Mouse (Mus musculus) yolk sac, embryonic 10.5 days (tissue): ENCODE data around the gene Morc1.
A peak's percentile ranks its signal among the peaks of the same experiment; 100 is the strongest.

Experiments
- DNase-seq: peaks from one replicate; pipeline ENCODE4 v3.0.0-alpha.2; 2017; ENCODE audit warnings: low spot score

Gene Morc1

DNA sequence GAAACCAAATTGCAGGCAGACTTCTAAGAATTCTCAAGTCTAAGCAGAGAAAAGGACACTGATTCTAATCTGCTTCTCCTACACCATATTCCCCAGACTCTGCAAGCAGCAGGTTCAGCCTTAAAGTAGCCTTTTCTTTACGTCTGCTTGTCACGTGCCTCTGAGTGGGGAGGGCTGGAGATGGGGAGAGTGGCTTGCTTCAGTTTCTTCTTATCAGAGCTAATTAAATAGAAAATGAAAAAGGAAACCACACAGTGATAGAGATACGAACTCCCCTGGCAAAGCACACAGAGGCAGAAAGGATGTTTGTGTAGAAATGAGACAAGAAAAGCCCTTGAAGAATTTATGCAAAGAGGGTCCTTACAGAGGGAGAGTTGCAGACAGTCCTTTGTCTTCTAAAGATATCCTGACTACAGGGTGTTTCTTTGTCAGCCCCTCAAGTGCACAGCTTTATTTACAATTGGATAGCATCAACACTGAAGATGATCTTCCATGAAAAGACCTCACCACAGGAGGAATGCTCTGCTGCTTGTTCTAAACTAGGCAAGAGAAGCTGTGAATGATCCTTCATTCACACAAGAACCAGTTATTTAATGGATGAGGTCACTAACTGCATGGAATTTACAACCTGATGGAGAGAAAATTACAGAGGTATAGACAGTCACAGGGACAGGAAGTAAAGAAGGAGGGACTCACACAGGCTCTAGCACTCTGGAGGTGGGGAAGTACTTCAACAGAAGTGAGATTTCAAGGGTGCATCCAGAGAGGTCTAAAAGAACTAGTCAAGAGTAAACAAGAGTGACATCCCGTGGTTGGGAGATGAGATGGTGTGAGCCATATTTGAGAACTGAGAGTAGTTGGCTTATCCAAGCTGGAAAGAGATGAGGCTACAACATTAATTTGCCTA, 44.1 kb downstream of the Morc1 start:
- DNase-seq, result no peak

DNA sequence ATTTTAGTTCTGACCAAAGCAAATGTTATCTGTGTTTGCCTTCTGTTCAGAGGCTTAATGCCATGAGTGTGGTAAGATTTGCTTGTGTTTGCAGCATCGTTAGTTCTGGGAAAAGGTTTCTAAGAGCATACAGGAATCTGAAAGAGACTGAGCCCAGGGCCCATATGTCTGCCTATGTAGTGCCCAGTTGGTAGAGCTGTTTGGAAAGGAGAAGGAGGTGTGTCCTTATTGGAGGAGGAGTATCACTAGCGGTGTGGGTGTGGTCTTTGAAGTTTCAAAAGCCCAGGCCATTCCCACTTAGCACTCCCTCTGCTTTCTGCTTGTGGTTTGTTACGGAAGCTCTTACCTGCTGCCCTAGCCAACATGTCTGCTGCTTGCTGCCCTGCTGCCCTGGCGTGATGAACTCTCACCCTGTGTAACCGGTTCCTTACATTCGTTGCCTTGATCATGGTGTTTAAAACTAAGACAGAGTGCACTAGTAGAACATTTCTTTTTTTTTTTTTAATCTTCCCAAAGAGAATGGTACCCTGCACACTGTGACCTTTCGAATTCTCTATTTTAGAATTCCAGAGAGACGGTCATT, 48.3 kb downstream of the Morc1 start:
- DNase-seq, result no peak

DNA sequence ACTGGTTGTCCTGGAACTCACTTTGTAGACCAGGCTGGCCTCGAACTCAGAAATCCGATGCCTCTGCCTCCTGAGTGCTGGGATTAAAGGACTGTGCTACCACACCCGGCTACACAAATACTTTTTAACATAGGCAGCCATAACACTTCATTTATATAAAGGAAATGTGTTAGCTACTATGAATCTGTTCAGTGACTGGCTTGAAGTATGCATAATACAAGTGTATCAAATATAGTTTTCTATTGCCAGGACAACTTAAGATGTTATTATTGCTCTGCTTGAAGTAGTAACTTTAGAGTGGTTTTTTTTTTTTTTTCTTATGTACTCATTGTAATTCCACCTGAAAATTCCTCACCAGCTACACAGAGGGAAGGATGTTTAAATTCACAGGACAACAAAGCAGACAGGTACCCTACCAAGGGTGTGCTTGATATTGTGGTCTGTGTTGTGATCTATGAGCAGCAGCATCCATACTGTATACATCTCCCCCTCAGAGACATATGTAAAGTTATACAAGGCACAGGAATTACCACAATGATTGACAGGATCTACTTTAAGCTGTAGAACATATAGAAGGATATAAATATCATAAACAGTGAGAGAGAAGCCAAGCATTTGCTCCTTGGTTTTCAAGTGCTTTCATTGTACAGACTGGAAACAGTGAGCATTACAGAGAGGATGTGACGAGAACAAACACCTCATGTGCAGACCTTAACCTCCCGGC, 85.9 kb downstream of the Morc1 start:
- no peak for DNase-seq

DNA sequence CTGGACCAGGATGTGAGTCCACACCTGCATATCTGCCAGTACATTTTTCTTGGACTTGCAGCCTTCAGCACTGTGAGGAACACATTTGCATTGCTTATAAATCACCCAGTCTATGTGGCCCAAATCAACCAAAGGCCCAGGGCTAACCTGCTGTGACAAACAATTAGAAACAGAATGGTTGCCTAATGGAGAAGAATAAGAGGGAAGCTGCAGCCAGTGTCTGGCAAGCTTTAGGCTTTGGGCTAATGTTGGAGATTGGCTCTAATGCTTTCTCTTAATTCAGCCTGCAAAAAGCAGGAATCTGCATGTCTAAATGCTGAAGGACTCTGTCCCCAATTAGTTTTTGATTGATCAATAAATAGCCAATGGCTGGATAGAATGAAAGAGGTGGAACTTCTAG, 88.5 kb downstream of the Morc1 start:
- DNase-seq, result no peak

DNA sequence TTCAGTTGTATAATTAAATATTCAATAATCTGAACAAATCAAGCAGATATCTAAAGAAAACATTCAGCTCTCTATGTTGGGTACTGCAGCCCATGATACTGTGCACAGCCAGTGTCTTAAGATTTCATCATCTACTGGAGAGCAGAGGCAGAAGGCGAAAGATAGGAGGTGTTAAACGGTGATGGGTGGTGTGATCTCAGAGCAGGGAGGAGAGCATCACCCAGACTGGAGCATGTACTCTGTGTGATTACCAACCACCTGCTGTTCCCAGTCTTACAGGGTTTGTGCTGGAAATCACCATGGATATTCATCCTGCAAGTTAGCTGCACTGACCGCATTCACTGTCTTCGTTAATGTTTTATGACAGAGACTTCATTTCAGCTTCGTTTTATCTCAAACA, 106.1 kb downstream of the Morc1 start:
- DNase-seq, result no peak

DNA sequence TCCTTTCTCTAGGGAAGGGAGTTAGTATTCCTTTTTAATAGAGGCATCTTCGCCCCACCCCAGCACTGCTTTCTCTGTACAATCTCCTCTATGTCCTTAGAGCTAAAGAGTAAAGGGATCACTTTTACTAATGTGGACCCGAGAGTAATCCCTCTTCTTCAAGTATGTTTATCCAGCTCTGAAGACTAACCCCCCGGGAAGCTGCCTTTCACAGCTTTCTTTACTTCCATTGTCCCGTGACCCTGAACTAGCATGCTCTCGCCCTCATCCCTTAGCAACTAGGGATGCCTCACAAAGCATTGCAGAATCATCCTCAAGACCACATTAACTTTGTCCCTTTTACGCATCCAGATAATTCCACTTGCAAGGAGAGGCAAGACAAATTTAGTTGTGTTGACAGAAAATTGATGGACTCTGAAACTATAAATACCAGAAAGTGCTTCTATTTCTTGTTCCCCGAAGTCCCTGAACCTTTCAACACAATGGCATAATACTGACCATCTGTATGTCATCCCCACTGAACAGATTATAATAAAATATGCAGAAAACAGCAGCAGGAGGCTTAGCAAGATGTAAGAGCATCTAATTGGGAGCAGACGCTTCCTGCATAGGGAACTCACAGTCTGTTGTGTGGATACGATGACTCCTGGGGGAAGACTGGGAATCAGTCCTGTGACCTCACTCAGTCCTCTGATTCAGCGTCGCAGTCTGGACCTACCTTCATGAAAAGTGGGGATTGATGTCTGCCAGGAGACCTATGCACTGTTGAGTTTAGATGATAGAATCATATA, 131.4 kb downstream of the Morc1 start:
- no peak for DNase-seq

DNA sequence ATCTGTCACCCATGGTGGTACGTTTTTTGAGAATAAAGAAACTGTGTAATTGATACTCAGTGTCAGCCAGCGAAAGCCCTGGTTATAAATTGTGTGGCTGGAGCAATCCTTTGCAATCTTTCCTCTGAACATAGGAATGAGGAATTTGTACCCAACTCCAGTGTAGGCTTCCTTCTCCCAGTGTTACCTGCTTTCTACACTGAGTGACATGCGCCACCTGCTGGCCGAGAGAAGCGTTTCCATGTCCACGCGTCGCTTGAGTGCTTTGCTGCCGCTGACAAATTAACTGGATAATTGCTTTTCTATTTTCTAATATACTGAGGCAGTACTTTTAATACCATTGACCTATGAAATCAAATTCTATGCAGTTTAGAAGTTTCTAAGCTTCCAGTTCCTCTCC, 139.3 kb downstream of the Morc1 start:
- DNase-seq, result peak; percentile 36

DNA sequence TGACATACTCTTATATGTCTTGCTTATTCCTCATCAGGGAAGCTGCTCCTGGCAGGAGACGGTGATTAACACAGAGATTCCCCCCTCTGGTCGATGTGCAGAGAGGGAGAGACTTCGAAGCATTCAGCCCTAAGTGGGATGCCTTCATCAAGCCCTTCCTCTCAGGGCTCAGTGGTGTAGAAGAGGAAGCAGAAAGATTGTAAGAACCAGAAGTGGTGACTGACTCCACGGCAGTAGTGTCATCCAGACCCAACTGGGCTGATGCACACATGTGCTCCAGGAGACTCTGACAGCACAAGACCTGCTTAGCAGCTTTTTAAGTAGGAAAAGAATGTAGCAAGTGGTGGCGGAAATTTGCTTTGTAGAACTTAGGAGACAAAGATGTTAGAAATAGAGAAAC, 143.0 kb downstream of the Morc1 start:
- no peak for DNase-seq

DNA sequence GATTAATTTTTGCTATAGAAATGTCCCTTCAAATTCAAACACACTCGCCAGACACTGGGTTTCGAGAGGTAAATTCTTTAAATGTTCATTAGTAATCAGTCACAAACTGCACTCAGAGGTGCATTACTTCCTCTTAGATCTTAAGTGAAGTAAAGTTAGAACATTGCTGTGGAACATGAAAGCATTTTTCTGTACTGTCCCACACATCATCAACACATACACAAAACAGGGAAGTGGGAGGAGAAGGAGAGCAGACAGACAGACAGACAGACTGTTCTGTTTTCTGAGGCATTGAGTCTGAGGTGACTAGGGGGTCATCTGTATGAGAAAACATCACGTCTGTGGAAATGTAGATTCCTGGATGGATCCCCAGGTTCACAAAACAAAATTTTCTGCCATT, 143.5 kb downstream of the Morc1 start:
- no peak for DNase-seq

DNA sequence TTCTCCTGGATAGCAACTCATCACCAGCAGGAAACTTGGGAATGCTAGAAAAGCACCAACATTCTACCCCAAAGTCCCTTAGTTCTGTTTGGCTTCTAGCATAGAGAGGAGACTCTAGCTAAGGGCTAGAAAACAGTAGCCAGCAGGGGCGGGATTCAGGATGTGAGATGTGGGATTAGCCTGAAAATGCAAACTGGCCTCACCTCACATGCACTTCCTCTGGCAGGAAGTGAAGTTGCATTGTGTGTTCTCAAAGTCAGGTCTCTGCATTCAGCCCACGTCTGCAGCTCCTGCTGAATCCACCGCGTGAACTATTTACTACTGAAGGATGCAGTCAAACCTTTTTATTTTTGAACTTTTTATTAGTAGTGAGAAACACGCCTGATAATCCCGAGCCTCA, 154.3 kb downstream of the Morc1 start:
- DNase-seq, result no peak

DNA sequence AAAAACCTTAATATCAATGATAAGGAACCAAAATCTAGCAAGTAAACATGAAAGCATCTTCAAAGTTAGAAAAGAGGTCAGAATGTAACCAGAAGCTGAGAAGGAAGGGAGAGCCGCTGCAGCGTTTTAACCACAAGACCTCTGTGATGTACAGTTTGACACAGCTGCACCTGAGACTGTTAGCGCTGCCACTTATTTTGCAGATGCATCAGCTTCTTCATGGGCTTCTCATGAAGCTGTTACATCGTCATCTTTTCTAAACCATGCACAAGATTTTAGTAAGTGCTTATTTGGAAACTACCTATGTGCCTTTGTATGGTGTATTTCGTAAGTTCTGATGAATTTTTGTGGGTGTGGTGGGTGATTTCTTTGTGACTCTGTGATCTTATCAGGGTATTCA, 163.4 kb downstream of the Morc1 start:
- no peak for DNase-seq

DNA sequence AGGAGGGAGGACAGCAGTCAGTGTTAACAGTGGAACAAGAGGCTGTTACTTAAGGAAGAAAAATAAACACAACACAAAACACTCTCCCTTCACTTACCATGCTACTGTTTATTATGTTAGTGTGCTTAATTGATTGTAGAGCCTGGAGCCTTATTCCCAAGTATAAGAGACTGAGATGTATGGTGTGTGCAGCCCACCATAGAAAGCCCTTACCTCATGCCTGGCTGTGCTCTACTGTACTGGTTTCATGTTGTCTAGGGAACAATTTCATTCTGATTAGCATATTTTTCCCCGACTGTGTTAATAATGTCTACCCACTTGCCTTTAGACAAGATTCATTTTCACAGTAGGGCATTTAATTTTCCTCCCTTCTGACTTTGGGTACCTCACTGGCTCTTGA, 164.2 kb downstream of the Morc1 start:
- DNase-seq, result no peak

DNA sequence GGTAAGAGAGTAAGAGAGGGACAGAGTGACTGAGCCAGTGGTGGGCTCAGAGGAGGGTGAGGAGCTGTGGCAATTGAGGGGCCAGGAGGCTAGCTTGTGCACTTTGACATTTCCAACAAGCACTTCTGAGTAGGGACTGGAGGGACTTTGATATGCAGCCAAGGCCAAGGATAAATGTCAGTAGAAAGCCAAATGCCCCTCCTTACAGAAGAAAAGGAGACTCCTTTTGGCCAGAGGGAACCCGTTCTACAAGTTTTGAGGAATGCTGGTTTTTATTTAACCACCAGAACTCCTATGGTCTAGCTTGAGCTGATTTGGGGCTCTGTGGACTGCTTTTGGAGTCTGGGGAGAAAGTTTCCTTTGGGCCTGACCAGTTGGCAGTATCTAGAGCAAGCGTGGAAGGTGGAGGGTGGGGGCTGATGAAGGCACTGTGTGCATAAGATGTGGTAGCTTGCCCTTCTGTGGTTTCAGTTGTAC, 172.7 kb downstream of the Morc1 start:
- DNase-seq, result no peak

DNA sequence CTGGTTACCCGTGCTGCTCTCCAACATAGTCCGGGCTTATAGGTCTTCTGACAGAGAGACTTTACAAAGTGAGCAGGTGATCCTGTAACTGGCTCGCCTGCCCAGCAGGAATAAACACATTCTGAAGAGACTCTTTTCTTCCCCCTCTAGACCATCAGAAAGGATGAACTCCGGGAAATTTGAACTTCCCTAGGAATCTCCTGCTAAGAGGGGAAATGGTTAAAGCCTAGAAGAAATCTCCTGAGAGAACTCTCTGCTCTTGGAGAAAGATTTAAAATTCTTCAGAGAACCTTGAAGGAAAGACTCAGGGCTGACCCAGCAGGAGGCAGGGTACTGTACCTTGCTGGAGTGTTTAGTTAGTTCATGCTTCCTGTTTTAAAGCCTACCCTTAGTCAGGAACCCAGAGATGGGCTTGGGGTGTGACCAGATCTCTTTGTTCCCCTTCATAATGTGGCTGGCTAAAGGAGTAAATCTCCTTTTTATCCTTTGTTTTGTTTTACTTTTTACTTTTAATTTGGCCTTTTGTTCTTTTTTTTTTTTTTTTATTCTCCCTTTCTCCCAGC, 175.5 kb downstream of the Morc1 start:
- no peak for DNase-seq

DNA sequence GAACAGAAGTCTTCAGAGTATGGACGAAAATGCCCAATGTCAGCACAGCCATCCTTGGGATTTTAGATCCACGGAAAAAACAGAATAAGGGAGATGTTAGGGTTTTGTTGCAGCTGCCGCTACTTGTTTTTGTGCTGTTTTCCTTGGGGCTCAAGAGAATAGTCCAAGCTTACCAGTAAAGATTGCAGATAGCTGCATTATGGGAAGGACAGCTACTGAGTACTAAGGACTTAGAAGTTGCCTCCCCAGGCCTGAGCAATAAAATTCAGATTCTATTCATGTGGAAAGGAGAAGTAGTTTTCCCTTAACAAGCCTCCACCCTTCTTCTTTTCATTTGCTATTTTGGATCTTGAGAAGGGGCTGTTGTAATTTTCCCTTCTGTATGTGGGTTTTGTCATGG, 177.2 kb downstream of the Morc1 start:
- DNase-seq, result no peak

DNA sequence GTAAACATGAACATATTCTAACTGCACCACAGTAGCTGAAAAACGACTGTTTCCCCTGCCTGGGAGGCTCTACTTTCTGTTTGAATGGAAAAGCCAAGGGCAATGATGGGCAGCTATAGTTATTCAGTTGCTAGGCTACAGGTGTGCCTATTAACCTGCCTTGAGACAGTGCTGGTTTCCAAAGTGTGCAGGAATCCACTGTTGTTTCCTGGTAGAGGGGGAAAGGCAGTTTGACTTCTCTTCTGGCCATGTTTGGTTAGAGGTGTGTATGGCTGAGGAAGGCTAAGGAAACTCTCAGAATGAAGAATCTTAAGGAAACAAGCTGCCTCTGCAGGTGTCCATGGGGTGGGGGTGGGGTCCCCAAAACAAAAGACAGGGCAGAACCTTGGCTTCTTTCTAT, 179.8 kb downstream of the Morc1 start:
- no peak for DNase-seq

DNA sequence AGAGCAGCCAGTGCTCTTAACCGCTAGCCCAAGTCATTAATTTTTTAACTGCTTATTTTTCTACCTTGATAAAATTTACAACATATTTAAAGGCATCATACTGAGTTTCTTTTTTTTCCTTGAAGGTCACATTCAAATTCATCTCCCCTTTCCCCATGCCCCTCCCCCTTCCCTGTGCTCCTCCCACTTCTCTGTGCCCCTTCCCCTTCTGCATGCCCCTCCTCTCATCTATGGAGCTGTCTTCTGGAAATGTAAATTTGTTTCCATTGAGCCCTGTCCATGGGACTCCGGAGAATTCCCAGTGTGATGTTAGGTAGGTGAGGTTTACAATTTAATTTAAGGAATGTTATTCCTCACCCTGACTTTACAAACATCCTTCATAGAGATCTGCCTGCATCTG, 180.4 kb downstream of the Morc1 start:
- DNase-seq, result no peak

DNA sequence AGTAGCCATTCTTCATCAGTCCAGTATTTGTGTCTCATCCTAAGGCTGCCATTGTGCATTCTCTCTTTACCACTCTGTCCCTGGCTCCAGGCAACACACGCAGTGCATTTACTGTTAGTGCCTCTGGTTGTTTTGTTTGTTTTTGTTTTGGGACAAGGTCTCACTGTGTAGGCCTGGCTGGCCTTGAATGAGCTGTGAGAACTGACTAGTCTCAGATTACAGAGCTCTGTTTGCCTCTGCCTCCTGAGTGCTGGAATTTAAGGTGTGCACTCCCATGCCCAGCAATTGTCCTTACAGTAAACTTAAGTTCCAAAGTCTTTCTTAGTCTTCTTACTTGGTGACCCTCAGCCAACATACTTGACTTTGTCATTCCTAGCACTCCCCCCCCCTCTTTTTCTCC, 182.7 kb downstream of the Morc1 start:
- no peak for DNase-seq

DNA sequence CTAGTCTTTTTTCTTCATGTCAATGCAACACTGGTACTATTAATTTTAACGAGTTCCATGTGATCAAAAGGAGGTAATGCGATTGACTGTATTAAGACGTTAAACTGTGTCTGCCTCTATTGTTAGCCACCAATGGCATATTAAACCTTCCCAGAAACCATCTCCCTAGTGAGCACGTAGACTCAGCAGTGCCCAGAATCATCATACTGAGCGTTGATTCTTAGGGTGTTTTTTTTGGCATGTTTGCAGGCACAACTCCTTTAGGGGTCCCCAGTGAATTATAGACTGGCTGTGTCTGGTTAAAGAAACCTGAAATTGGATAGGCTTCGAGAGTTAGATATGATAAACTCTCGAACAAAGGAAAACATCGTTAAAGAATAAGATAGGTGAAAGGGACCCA, 189.5 kb downstream of the Morc1 start:
- no peak for DNase-seq

DNA sequence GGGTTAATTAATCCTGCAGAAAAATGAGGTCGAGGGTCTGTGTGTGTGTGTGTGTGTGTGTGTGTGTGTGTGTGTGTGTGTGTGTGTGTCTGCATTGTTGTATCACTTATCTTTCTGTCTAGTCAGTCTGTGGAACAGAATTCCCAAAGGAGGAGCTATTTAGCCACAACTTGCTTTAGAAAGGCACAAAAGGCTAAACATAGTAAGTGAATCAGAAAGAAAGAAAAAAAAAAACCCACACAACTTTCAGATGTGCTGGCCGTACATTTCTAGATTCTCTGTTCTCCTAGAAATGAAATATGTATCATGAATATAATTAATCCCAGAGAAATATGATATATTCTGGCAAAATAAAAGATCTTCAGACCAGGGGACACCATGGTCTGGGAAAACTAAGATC, 190.0 kb downstream of the Morc1 start:
- DNase-seq, result no peak

DNA sequence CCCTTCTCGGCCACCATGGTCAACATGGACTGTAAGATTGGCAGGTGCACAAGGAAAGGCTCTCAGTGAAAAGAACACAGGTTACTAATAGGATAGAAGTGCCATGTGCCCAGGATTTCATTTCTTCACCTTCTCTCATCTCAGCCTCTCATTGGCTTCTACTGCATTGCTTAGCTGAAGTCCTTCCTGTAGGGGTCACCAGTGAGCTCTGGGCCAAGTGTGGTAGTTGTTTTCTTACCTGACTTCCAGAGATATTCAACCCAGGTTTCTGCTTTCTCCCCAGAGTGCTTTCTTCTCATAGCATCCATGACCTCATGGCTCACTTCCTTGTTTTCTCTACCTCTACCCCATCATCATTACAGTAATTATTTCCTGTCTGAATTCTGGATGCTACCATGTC, 192.4 kb downstream of the Morc1 start:
- no peak for DNase-seq

DNA sequence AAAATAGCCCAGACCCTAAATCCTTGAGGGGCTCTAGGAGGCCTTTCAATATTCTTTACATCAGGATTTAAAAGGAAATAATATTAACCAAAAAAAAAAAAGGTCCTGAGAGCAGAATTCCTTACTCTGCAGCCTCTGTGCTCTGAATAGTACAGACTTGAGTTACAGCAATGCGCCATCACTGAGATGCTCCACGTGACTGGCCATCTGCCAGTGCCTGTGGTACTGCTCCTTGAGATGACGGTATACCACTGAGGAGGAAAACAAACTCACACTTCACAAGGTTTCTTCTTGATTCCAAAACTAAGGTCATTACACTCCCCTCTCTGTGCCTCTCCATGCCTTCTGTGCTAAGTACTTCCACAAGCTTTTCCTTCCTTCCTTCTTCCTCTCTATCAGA, 195.1 kb downstream of the Morc1 start:
- no peak for DNase-seq
